8 mouse cellular contexts compared by ENCODE assay signal in the genomic region with DNA sequence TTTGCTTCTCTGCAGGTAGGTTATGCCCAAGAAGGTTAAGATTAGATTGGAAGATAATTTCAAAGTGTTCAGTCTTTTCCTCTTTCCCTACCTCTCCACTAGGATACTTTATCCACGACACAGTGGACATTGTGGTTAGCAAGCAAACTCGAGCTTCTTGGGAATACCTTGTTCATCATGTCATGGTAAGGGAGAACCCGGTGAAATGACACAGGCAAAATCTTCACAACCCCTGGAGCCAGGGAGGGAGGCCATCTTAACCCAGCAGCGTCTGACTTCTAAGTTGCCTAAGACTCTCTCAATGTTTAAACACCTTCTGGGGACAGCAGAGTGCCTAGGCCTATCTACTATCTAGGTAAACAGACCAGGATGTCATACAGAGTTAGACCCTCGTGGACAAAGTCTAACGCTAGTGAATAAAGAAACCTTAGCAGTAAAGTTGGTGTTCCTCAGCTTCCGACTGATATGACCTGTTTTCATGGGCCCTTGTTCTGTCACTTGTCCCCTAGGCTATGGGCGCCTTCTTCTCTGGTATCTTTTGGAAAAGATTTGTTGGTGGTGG. TPM values are rescaled to one million over a fixed set of nuclear protein-coding genes. Genes with fewer than 3 reads are reported as not detected.
A peak's percentile ranks its signal among the peaks of the same experiment; 100 is the strongest.
DNase-seq lines count a peak whose midpoint lies in the region; ATAC-seq and TF ChIP-seq lines count a peak whose summit lies in the region.

No protein-coding gene starts in this region.

- H3K27ac ChIP-seq in lung, embryonic 16.5 days (ENCODE audit: low read length): peak overlapping the region; percentile 98
- H3K27ac ChIP-seq in embryonic facial prominence, embryonic 15.5 days (replicated peaks): peak overlapping the region; percentile 99
- H3K27ac ChIP-seq in limb, embryonic 15.5 days: peak overlapping the region; percentile 97
- H3K27ac ChIP-seq in stomach, postnatal 0 days (replicated peaks): peak overlapping the region; percentile 97

- H3K4me3 ChIP-seq in lung, embryonic 16.5 days (ENCODE audit: low read length): peak overlapping the region; percentile 78
- peak overlapping the region; percentile 74 for H3K4me3 ChIP-seq in embryonic facial prominence, embryonic 15.5 days (replicated peaks)
- H3K4me3 ChIP-seq in limb, embryonic 15.5 days: peak overlapping the region; percentile 73
- peak overlapping the region; percentile 58 for H3K4me3 ChIP-seq in stomach, postnatal 0 days (ENCODE audit: low read depth, low read length)

- no peak for TF ChIP-seq CTCF in stomach, postnatal 0 days (IDR thresholded peaks at IDR 0.05; ENCODE audit: low read depth)

- H3K27me3 ChIP-seq in lung, embryonic 16.5 days (ENCODE audit: control insufficient read depth, insufficient read depth, low read depth, low read length): no peaks in the 10 kb centered on the region
- H3K27me3 ChIP-seq in embryonic facial prominence, embryonic 15.5 days: no peaks in the 10 kb centered on the region
- no peaks in the 10 kb centered on the region for H3K27me3 ChIP-seq in limb, embryonic 15.5 days
- H3K27me3 ChIP-seq in stomach, postnatal 0 days (ENCODE audit: control insufficient read depth, insufficient read depth, low read length): no peaks in the 10 kb centered on the region

- peak overlapping the region; percentile 80 for H3K9ac ChIP-seq in lung, embryonic 16.5 days (ENCODE audit: low read length)
- H3K9ac ChIP-seq in embryonic facial prominence, embryonic 15.5 days: 0 out of 2 replicates have a peak overlapping the region, but pooled peaks have one; percentile 75
- H3K9ac ChIP-seq in limb, embryonic 15.5 days: peak overlapping the region; percentile 57; the same call in 1 of the 2 replicates
- no peak overlapping the region; the same call in 1 of the 2 replicates for H3K9ac ChIP-seq in stomach, postnatal 0 days (ENCODE audit: low read length)

- TF ChIP-seq EP300 in stomach, postnatal 0 days (optimal IDR thresholded peaks at IDR 0.05): no peak

- H3K4me1 ChIP-seq in lung, embryonic 16.5 days (replicated peaks; ENCODE audit: control insufficient read depth, insufficient read depth, low read length): peaks cover 38% of the 10 kb centered on the region
- H3K4me1 ChIP-seq in embryonic facial prominence, embryonic 15.5 days: peaks cover 47% of the 10 kb centered on the region
- H3K4me1 ChIP-seq in limb, embryonic 15.5 days: peaks cover 50% of the 10 kb centered on the region
- H3K4me1 ChIP-seq in stomach, postnatal 0 days (replicated peaks; ENCODE audit: control insufficient read depth, insufficient read depth): no peaks in the 10 kb centered on the region

- H3K4me2 ChIP-seq in lung, embryonic 16.5 days (ENCODE audit: low read depth, low read length): peak overlapping the region; percentile 78
- peak overlapping the region; percentile 90 for H3K4me2 ChIP-seq in embryonic facial prominence, embryonic 15.5 days (replicated peaks)
- H3K4me2 ChIP-seq in limb, embryonic 15.5 days: peak overlapping the region; percentile 83
- H3K4me2 ChIP-seq in stomach, postnatal 0 days (replicated peaks; ENCODE audit: low read depth): peak overlapping the region; percentile 95

- DNase-seq in lung, postnatal 36 days: no peak
- DNase-seq in stomach, postnatal 0 days (ENCODE audit: low spot score): no peak
- no peak for DNase-seq in spleen, postnatal 14 days (ENCODE audit: low spot score in 2 of 2)
- DNase-seq in layer of hippocampus, adult 11-12 months (ENCODE audit: low spot score): no peak
- DNase-seq in right cerebral cortex, postnatal 25 days: no peak

- peaks cover 18% of the 10 kb centered on the region for H3K36me3 ChIP-seq in lung, embryonic 16.5 days (ENCODE audit: control insufficient read depth, insufficient read depth, low read length)
- peaks cover 29% of the 10 kb centered on the region for H3K36me3 ChIP-seq in embryonic facial prominence, embryonic 15.5 days
- peaks cover 28% of the 10 kb centered on the region for H3K36me3 ChIP-seq in limb, embryonic 15.5 days
- peaks cover 3% of the 10 kb centered on the region; the same call in 1 of the 2 replicates for H3K36me3 ChIP-seq in stomach, postnatal 0 days (ENCODE audit: control insufficient read depth, insufficient read depth, low read length)

- H3K9me3 ChIP-seq in lung, embryonic 16.5 days (ENCODE audit: control insufficient read depth, low read length): no peaks in the 10 kb centered on the region
- H3K9me3 ChIP-seq in embryonic facial prominence, embryonic 15.5 days (replicated peaks): no peaks in the 10 kb centered on the region
- no peaks in the 10 kb centered on the region for H3K9me3 ChIP-seq in limb, embryonic 15.5 days
- no peaks in the 10 kb centered on the region for H3K9me3 ChIP-seq in stomach, postnatal 0 days (ENCODE audit: control insufficient read depth, low read length)

- ATAC-seq in lung, embryonic 16.5 days (ENCODE audit: low read depth): no peak
- ATAC-seq in embryonic facial prominence, embryonic 15.5 days (ENCODE audit: insufficient number of reproducible peaks, low FRiP score, low TSS enrichment, low read depth): no peak
- no peak for ATAC-seq in limb, embryonic 15.5 days (ENCODE audit: insufficient number of reproducible peaks, low FRiP score, low TSS enrichment, low read depth)
- no peak for ATAC-seq in stomach, postnatal 0 days (ENCODE audit: low FRiP score, low TSS enrichment)

- WGBS in lung, embryonic 16.5 days: 23% methylated on average over 8 of the region's 8 CpGs
- 28% methylated on average over 8 of the region's 8 CpGs for WGBS in embryonic facial prominence, embryonic 15.5 days
- WGBS in limb, embryonic 15.5 days: 26% methylated on average over 8 of the region's 8 CpGs
- WGBS in stomach, postnatal 0 days: 31% methylated on average over 8 of the region's 8 CpGs

RNA-seq across cellular contexts. Expression of a gene that starts 3.0 kb away (rescaled TPM):
- polyA plus RNA-seq in lung, embryonic 16.5 days (2015; fragmentation: Nextera tagmentation; extraction: Ambion mirVana): 24.4 and 25.9 TPM in 2 replicates
- polyA plus RNA-seq in embryonic facial prominence, embryonic 15.5 days (2015; fragmentation: Nextera tagmentation; extraction: Ambion mirVana): 30.3 and 32.8 TPM in 2 replicates
- polyA plus RNA-seq in limb, embryonic 15.5 days (2015; fragmentation: Nextera tagmentation; extraction: Ambion mirVana): 31.3 and 32.0 TPM in 2 replicates
- polyA plus RNA-seq in stomach, postnatal 0 days (2015; fragmentation: Nextera tagmentation; extraction: Ambion mirVana): 41.3 and 45.6 TPM in 2 replicates

RNA-seq across cellular contexts. Expression of a gene that starts 3.0 kb away (rescaled TPM):
- polyA plus RNA-seq in lung, embryonic 16.5 days (2015; fragmentation: Nextera tagmentation; extraction: Ambion mirVana): 20.6 and 22.3 TPM in 2 replicates
- 17.3 and 18.4 TPM in 2 replicates for polyA plus RNA-seq in embryonic facial prominence, embryonic 15.5 days (2015; fragmentation: Nextera tagmentation; extraction: Ambion mirVana)
- 15.4 and 16.2 TPM in 2 replicates for polyA plus RNA-seq in limb, embryonic 15.5 days (2015; fragmentation: Nextera tagmentation; extraction: Ambion mirVana)
- polyA plus RNA-seq in stomach, postnatal 0 days (2015; fragmentation: Nextera tagmentation; extraction: Ambion mirVana): 6.4 and 7.4 TPM in 2 replicates

RNA-seq across cellular contexts. Expression of a gene that starts 3.9 kb away (rescaled TPM):
- polyA plus RNA-seq in lung, embryonic 16.5 days (2015; fragmentation: Nextera tagmentation; extraction: Ambion mirVana): 1,346 and 1,426 TPM in 2 replicates
- polyA plus RNA-seq in embryonic facial prominence, embryonic 15.5 days (2015; fragmentation: Nextera tagmentation; extraction: Ambion mirVana): 1,371 and 1,410 TPM in 2 replicates
- polyA plus RNA-seq in limb, embryonic 15.5 days (2015; fragmentation: Nextera tagmentation; extraction: Ambion mirVana): 1,208 and 1,454 TPM in 2 replicates
- 1,145 and 1,168 TPM in 2 replicates for polyA plus RNA-seq in stomach, postnatal 0 days (2015; fragmentation: Nextera tagmentation; extraction: Ambion mirVana)

RNA-seq across cellular contexts. Expression of a gene that starts 8.7 kb away (rescaled TPM):
- polyA plus RNA-seq in lung, embryonic 16.5 days (2015; fragmentation: Nextera tagmentation; extraction: Ambion mirVana): 117 and 129 TPM in 2 replicates
- 164 and 171 TPM in 2 replicates for polyA plus RNA-seq in embryonic facial prominence, embryonic 15.5 days (2015; fragmentation: Nextera tagmentation; extraction: Ambion mirVana)
- polyA plus RNA-seq in limb, embryonic 15.5 days (2015; fragmentation: Nextera tagmentation; extraction: Ambion mirVana): 153 and 164 TPM in 2 replicates
- 59.0 and 61.4 TPM in 2 replicates for polyA plus RNA-seq in stomach, postnatal 0 days (2015; fragmentation: Nextera tagmentation; extraction: Ambion mirVana)

RNA-seq across cellular contexts. Expression of a gene that starts 13.7 kb away (rescaled TPM):
- polyA plus RNA-seq in lung, embryonic 16.5 days (2015; fragmentation: Nextera tagmentation; extraction: Ambion mirVana): 5.3 and 6.8 TPM in 2 replicates
- 3.1 and 4.7 TPM in 2 replicates for polyA plus RNA-seq in embryonic facial prominence, embryonic 15.5 days (2015; fragmentation: Nextera tagmentation; extraction: Ambion mirVana)
- polyA plus RNA-seq in limb, embryonic 15.5 days (2015; fragmentation: Nextera tagmentation; extraction: Ambion mirVana): 3.1 and 3.5 TPM in 2 replicates
- 0.98 and 1.0 TPM in 2 replicates for polyA plus RNA-seq in stomach, postnatal 0 days (2015; fragmentation: Nextera tagmentation; extraction: Ambion mirVana)
